In genomic region chr9:21286753-21287152, GRCm38 (mm10) we compare ENCODE assay signal across 8 mouse cellular contexts. TPM values are rescaled to one million over a fixed set of nuclear protein-coding genes. Genes with fewer than 3 reads are reported as not detected.
DNase-seq lines count a peak whose midpoint lies in the region; ATAC-seq and TF ChIP-seq lines count a peak whose summit lies in the region.

No protein-coding gene starts in this region.

- peak overlapping the region; percentile 67 for H3K9ac ChIP-seq in ES-Bruce4 (ENCODE audit: low read depth, poor library complexity, severe bottlenecking)
- peak overlapping the region; percentile 78; the same call in 1 of the 2 replicates for H3K9ac ChIP-seq in hindbrain, embryonic 11.5 days (ENCODE audit: low read depth, low read length)

- no peak for DNase-seq in heart, embryonic 10.5 days (ENCODE audit: low spot score)
- DNase-seq in heart, postnatal 14 days: no peak
- no peak for DNase-seq in hindbrain, embryonic 11.5 days (ENCODE audit: low spot score)
- DNase-seq in layer of hippocampus, adult 9-11 months: no peak
- no peak for DNase-seq in frontal cortex, postnatal 25 days (ENCODE audit: low spot score in 2 of 2)
- no peak for DNase-seq in adrenal gland, adult 2 months

- H3K4me3 ChIP-seq in heart, embryonic 10.5 days: peak overlapping the region; percentile 92
- 0 out of 2 replicates have a peak overlapping the region, but pooled peaks have one; percentile 15 for H3K4me3 ChIP-seq in ES-Bruce4 (ENCODE audit: low read depth, low read length)
- peak overlapping the region; percentile 80 for H3K4me3 ChIP-seq in hindbrain, embryonic 11.5 days (ENCODE audit: low read depth, low read length)

- intact Hi-C loops in heart, postnatal 14 days (cut with DNase I): loop anchor here (2.0 kb wide), 1 partner anchor 44 kb away; no protein-coding TSS in a partner anchor

- 52% methylated on average over 3 of the region's 3 CpGs for WGBS in heart, embryonic 10.5 days
- 72% methylated on average over 3 of the region's 3 CpGs for WGBS in hindbrain, embryonic 11.5 days

- no peak overlapping the region; the same call in 1 of the 2 replicates for H3K27ac ChIP-seq in heart, embryonic 10.5 days
- no peak overlapping the region for H3K27ac ChIP-seq in ES-Bruce4 (ENCODE audit: insufficient read depth, low read length)
- H3K27ac ChIP-seq in hindbrain, embryonic 11.5 days (ENCODE audit: low read depth, low read length): no peak overlapping the region

- TF ChIP-seq EP300 in ES-Bruce4 (IDR thresholded peaks at IDR 0.05; ENCODE audit: insufficient read depth, low read depth, low read length): no peak

- ATAC-seq in hindbrain, embryonic 11.5 days (ENCODE audit: low FRiP score): no peak
- ATAC-seq in megakaryocyte-erythroid progenitor cell, adult 5-6 weeks (replicated peaks; ENCODE audit: low FRiP score, low TSS enrichment, poor library complexity, severe bottlenecking): peak; percentile 14; the same call in 1 of the 2 replicates

- TF ChIP-seq CTCF in ES-Bruce4 (IDR thresholded peaks at IDR 0.05; ENCODE audit: low read depth, low read length): no peak

- TF ChIP-seq POLR2A in ES-Bruce4 (IDR thresholded peaks at IDR 0.05; ENCODE audit: insufficient read depth, low read length): no peak

- H3K36me3 ChIP-seq in heart, embryonic 10.5 days: peaks cover 47% of the 10 kb centered on the region
- H3K36me3 ChIP-seq in ES-Bruce4 (ENCODE audit: control insufficient read depth, insufficient read depth, low read length, poor library complexity, severe bottlenecking): peaks cover 36% of the 10 kb centered on the region
- H3K36me3 ChIP-seq in hindbrain, embryonic 11.5 days (ENCODE audit: control insufficient read depth, insufficient read depth, low read length): peaks cover 8% of the 10 kb centered on the region

- H3K27me3 ChIP-seq in heart, embryonic 10.5 days (ENCODE audit: insufficient read depth, poor library complexity, severe bottlenecking): no peaks in the 10 kb centered on the region
- H3K27me3 ChIP-seq in ES-Bruce4 (ENCODE audit: control insufficient read depth, insufficient read depth, low read length, poor library complexity, severe bottlenecking): no peaks in the 10 kb centered on the region
- no peaks in the 10 kb centered on the region for H3K27me3 ChIP-seq in hindbrain, embryonic 11.5 days (ENCODE audit: control insufficient read depth, insufficient read depth, low read length)

- H3K4me2 ChIP-seq in hindbrain, embryonic 11.5 days (replicated peaks; ENCODE audit: low read depth, low read length): peak overlapping the region; percentile 80

- peaks cover 38% of the 10 kb centered on the region for H3K4me1 ChIP-seq in heart, embryonic 10.5 days
- no peaks in the 10 kb centered on the region for H3K4me1 ChIP-seq in ES-Bruce4 (ENCODE audit: control insufficient read depth, insufficient read depth, low read length)
- H3K4me1 ChIP-seq in hindbrain, embryonic 11.5 days (replicated peaks; ENCODE audit: control insufficient read depth, insufficient read depth, low read length): peaks cover 8% of the 10 kb centered on the region

- no peaks in the 10 kb centered on the region for H3K9me3 ChIP-seq in heart, embryonic 10.5 days
- H3K9me3 ChIP-seq in ES-Bruce4 (replicated peaks; ENCODE audit: control insufficient read depth, insufficient read depth, low read length, poor library complexity, severe bottlenecking): no peaks in the 10 kb centered on the region
- H3K9me3 ChIP-seq in hindbrain, embryonic 11.5 days (ENCODE audit: control insufficient read depth, low read length): no peaks in the 10 kb centered on the region

RNA-seq across cellular contexts. Expression of gene Kri1, which starts 1.0 kb away (rescaled TPM):
- polyA plus RNA-seq in heart, embryonic 10.5 days (2016; fragmentation: Nextera tagmentation; extraction: Ambion mirVana): 14.5 and 21.3 TPM in 2 replicates
- total RNA-seq in heart, postnatal 14 days (2021): 10 to 100 TPM; 17.0 to 22.6 TPM
- 35.9 and 41.7 TPM in 2 replicates for polyA plus RNA-seq in ES-Bruce4 (2011; ENCODE audit: insufficient read depth, insufficient read length, low read depth, missing spikeins)
- polyA plus RNA-seq in hindbrain, embryonic 11.5 days (2014; fragmentation: Nextera tagmentation; extraction: Ambion mirVana): 13.5 and 15.9 TPM in 2 replicates
- 50.7 and 81.7 TPM in 2 replicates for total RNA-seq in megakaryocyte-erythroid progenitor cell, adult 5-6 weeks (2014; fragmentation: Nextera tagmentation)
- 55.3 and 86.3 TPM in 2 replicates for total RNA-seq in megakaryocyte-erythroid progenitor cell, adult 5-6 weeks (2017)
- total RNA-seq in adrenal gland, adult 2 months (2021): 10 to 100 TPM; 27.3 to 38.5 TPM
- 11.7 and 14.4 TPM in 2 replicates for polyA plus RNA-seq in adrenal gland, adult 2 months (2012; rRNA removed)

RNA-seq across cellular contexts. Expression of gene Cdkn2d, which starts 4.5 kb away (rescaled TPM):
- 69.0 and 93.4 TPM in 2 replicates for polyA plus RNA-seq in heart, embryonic 10.5 days (2016; fragmentation: Nextera tagmentation; extraction: Ambion mirVana)
- total RNA-seq in heart, postnatal 14 days (2021): 10 to 100 TPM; 17.9 to 21.1 TPM
- polyA plus RNA-seq in ES-Bruce4 (2011; ENCODE audit: insufficient read depth, insufficient read length, low read depth, missing spikeins): 11.6 and 12.4 TPM in 2 replicates
- 80.3 and 83.2 TPM in 2 replicates for polyA plus RNA-seq in hindbrain, embryonic 11.5 days (2014; fragmentation: Nextera tagmentation; extraction: Ambion mirVana)
- 5.7 and 7.4 TPM in 2 replicates for total RNA-seq in megakaryocyte-erythroid progenitor cell, adult 5-6 weeks (2014; fragmentation: Nextera tagmentation)
- 8.5 and 11.3 TPM in 2 replicates for total RNA-seq in megakaryocyte-erythroid progenitor cell, adult 5-6 weeks (2017)
- total RNA-seq in adrenal gland, adult 2 months (2021): 10 to 100 TPM in 1 of 2 experiments, 1 to 10 TPM in 1; 6.0 to 20.3 TPM
- polyA plus RNA-seq in adrenal gland, adult 2 months (2012; rRNA removed): 36.0 and 42.9 TPM in 2 replicates

RNA-seq across cellular contexts. Expression of gene Atg4d, which starts 21.7 kb away (rescaled TPM):
- 50.6 and 57.9 TPM in 2 replicates for polyA plus RNA-seq in heart, embryonic 10.5 days (2016; fragmentation: Nextera tagmentation; extraction: Ambion mirVana)
- total RNA-seq in heart, postnatal 14 days (2021): 10 to 100 TPM; 73.3 to 85.0 TPM
- polyA plus RNA-seq in ES-Bruce4 (2011; ENCODE audit: insufficient read depth, insufficient read length, low read depth, missing spikeins): 18.8 and 22.3 TPM in 2 replicates
- 45.3 and 50.6 TPM in 2 replicates for polyA plus RNA-seq in hindbrain, embryonic 11.5 days (2014; fragmentation: Nextera tagmentation; extraction: Ambion mirVana)
- 8.9 and 13.9 TPM in 2 replicates for total RNA-seq in megakaryocyte-erythroid progenitor cell, adult 5-6 weeks (2014; fragmentation: Nextera tagmentation)
- total RNA-seq in megakaryocyte-erythroid progenitor cell, adult 5-6 weeks (2017): 11.9 and 25.7 TPM in 2 replicates
- total RNA-seq in adrenal gland, adult 2 months (2021): 10 to 100 TPM; 25.9 to 47.0 TPM
- polyA plus RNA-seq in adrenal gland, adult 2 months (2012; rRNA removed): 36.2 and 42.9 TPM in 2 replicates

RNA-seq across cellular contexts. Expression of gene Ap1m2, which starts 25.4 kb away (rescaled TPM):
- 2.0 and 6.1 TPM in 2 replicates for polyA plus RNA-seq in heart, embryonic 10.5 days (2016; fragmentation: Nextera tagmentation; extraction: Ambion mirVana)
- total RNA-seq in heart, postnatal 14 days (2021): under 1 TPM in 1 of 2 experiments, not detected in 1; 0.12 TPM
- polyA plus RNA-seq in ES-Bruce4 (2011; ENCODE audit: insufficient read depth, insufficient read length, low read depth, missing spikeins): 83.3 and 87.8 TPM in 2 replicates
- 3.4 and 5.0 TPM in 2 replicates for polyA plus RNA-seq in hindbrain, embryonic 11.5 days (2014; fragmentation: Nextera tagmentation; extraction: Ambion mirVana)
- 0.42 TPM in 1 of 2 replicates, not detected in the other for total RNA-seq in megakaryocyte-erythroid progenitor cell, adult 5-6 weeks (2014; fragmentation: Nextera tagmentation)
- total RNA-seq in megakaryocyte-erythroid progenitor cell, adult 5-6 weeks (2017): not detected in 2 replicates
- not detected for total RNA-seq in adrenal gland, adult 2 months (2021)
- not detected in 2 replicates for polyA plus RNA-seq in adrenal gland, adult 2 months (2012; rRNA removed)

RNA-seq across cellular contexts. Expression of gene Slc44a2, which starts 33.7 kb away (rescaled TPM):
- 69.2 and 70.4 TPM in 2 replicates for polyA plus RNA-seq in heart, embryonic 10.5 days (2016; fragmentation: Nextera tagmentation; extraction: Ambion mirVana)
- 100 to 1,000 TPM; 105 to 116 TPM for total RNA-seq in heart, postnatal 14 days (2021)
- polyA plus RNA-seq in ES-Bruce4 (2011; ENCODE audit: insufficient read depth, insufficient read length, low read depth, missing spikeins): 64.9 and 66.4 TPM in 2 replicates
- 60.4 and 66.4 TPM in 2 replicates for polyA plus RNA-seq in hindbrain, embryonic 11.5 days (2014; fragmentation: Nextera tagmentation; extraction: Ambion mirVana)
- 25.8 and 30.7 TPM in 2 replicates for total RNA-seq in megakaryocyte-erythroid progenitor cell, adult 5-6 weeks (2014; fragmentation: Nextera tagmentation)
- total RNA-seq in megakaryocyte-erythroid progenitor cell, adult 5-6 weeks (2017): 22.6 and 23.7 TPM in 2 replicates
- 10 to 100 TPM; 30.9 to 56.0 TPM for total RNA-seq in adrenal gland, adult 2 months (2021)
- polyA plus RNA-seq in adrenal gland, adult 2 months (2012; rRNA removed): 27.1 and 27.2 TPM in 2 replicates

Comparison
In these comparisons a context has a peak if more than half of its experiments do, and no peak if none do; other contexts are left out.
1. H3K4me3 ChIP-seq: peak in every context shown above with its lines; median percentile 92 in heart, embryonic 10.5 days; 80 in hindbrain, embryonic 11.5 days; 15 in ES-Bruce4.